Mouse (Mus musculus) hindbrain, embryonic 14.5 days (tissue): Measurements from ENCODE around the gene Stk10. TPM values are rescaled to one million over a fixed set of nuclear protein-coding genes. Genes with fewer than 3 reads are reported as not detected.

Experiments used
- ATAC-seq: fragments of 200-750 bp; cut with Nextera tagmentation; 2 replicates; pipeline ENCODE4 v1.8.0; 2017; ENCODE audit warnings: moderate number of reproducible peaks, mild to moderate bottlenecking, moderate TSS enrichment, moderate library complexity; ENCODE audit not compliant: low FRiP score
- DNase-seq: peaks from one replicate; pipeline ENCODE4 v3.0.0-alpha.2; 2015; ENCODE audit warnings: low spot score
- H3K27ac ChIP-seq: fragments of 300-500 bp; sonication (generic); 2 replicates; pipeline ENCODE4 v1.5.1; 2014; ENCODE audit warnings: mild to moderate bottlenecking, moderate library complexity
- H3K27me3 ChIP-seq: fragments of 300-500 bp; sonication (generic); 2 replicates; pipeline ENCODE4 v1.6.1; 2014; ENCODE audit warnings: mild to moderate bottlenecking, low read length, mixed read lengths; ENCODE audit not compliant: control insufficient read depth, insufficient read depth
- H3K36me3 ChIP-seq: fragments of 300-500 bp; sonication (generic); replicated peaks from 2 replicates; pipeline ENCODE4 v1.6.1; 2014; ENCODE audit not compliant: control insufficient read depth, insufficient read depth
- H3K4me1 ChIP-seq: fragments of 300-500 bp; sonication (generic); replicated peaks from 2 replicates; pipeline ENCODE4 v1.6.1; 2014; ENCODE audit warnings: antibody characterized with exemption, low read length, mixed read lengths; ENCODE audit not compliant: control insufficient read depth, insufficient read depth
- H3K4me2 ChIP-seq: fragments of 300-500 bp; sonication (generic); replicated peaks from 2 replicates; pipeline ENCODE4 v1.6.1; 2014; ENCODE audit warnings: mild to moderate bottlenecking, moderate library complexity
- H3K4me3 ChIP-seq: fragments of 300-500 bp; sonication (generic); replicated peaks from 2 replicates; pipeline ENCODE4 v1.5.1; 2014; ENCODE audit warnings: mild to moderate bottlenecking, low read length
- H3K9ac ChIP-seq: fragments of 300-500 bp; sonication (generic); 2 replicates; pipeline ENCODE4 v1.6.1; 2014
- H3K9me3 ChIP-seq: fragments of 300-500 bp; sonication (generic); 2 replicates; pipeline ENCODE4 v1.6.1; 2016; ENCODE audit warnings: low read length; ENCODE audit not compliant: control insufficient read depth
- WGBS: fragments of 180-500 bp; shearing (Covaris S2); extraction: QIAGEN DNeasy Blood & Tissue Kit; methylation state at CpG from one replicate; pipeline ENCODE4 v1.1.7; 2014; 5-methylcytosine and 5-hydroxymethylcytosine counted together
- polyA plus RNA-seq: library from polyadenylated mRNA; unstranded; fragments of >200 nt; fragmentation: Nextera tagmentation; extraction: Ambion mirVana; gene quantifications from 2 replicates; pipeline ENCODE4 v1.2.1, GENCODE M21; 2014

Gene Stk10
- polyA plus RNA-seq, 1 experiment from 2014 or later: 2.2 TPM

DNA sequence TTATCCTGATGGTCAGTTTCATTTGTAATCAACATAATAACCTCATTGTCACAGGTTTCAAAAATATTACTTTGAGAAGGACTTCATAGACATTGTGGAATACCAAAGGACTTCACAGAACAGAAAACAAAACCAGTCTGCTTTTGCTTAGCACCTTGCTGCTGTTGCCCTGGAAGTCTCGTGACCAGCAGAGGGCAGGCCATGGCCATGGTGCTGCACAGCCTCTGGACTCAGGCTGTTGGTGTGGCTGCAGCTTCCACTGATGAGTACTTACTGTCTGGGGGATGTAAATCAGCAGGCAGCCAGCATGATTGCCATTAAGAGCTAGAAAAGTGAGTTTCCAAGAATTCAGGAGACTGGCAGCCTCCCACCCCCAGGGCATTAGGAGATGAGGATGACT, 92.6 kb downstream of the Stk10 start:
- DNase-seq (no peak), ATAC-seq (no peak)
- H3K9ac ChIP-seq: no peak overlapping the region
- no peak overlapping the region for H3K27ac ChIP-seq
- WGBS: 63% methylated on average over 1 of the region's 1 CpGs
- H3K27me3 ChIP-seq: no peaks in the 10 kb centered on the region
- H3K9me3 ChIP-seq: no peaks in the 10 kb centered on the region
- no peaks in the 10 kb centered on the region for H3K36me3 ChIP-seq
- 0 out of 2 replicates have a peak, but pooled peaks cover 5% of the 10 kb centered on the region for H3K4me1 ChIP-seq
- H3K4me2 ChIP-seq: no peak overlapping the region
- H3K4me3 ChIP-seq: no peak overlapping the region

DNA sequence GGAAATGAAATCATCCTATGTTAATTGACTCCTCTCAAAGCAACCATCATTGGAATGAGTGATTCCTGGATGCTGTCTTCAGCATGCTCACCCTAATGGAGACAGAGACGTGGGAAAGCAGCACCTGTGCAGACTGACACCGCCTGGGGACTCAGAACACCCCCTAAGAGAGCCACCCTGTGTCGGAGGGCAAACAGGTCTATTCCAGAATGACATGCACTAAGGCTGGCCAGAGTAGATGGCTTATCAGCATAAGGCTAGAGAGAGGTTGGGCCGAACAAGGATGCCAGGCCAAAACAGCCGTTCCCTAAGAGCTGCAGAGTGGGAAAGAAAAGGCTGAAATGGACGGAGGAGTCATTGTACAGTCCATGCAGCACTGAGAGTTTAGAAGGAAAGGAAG, 93.0 kb downstream of the Stk10 start:
- Histone ChIP-seq H3K4me3 (no peak overlapping the region), H3K27ac (no peak overlapping the region), H3K27me3 (no peaks in the 10 kb centered on the region), H3K4me2 (no peak overlapping the region), H3K9ac (no peak overlapping the region), H3K36me3 (no peaks in the 10 kb centered on the region), H3K9me3 (no peaks in the 10 kb centered on the region), H3K4me1 (0 out of 2 replicates have a peak, but pooled peaks cover 5% of the 10 kb centered on the region)
- 83% methylated on average over 6 of the region's 6 CpGs for WGBS
- no peak for DNase-seq
- no peak for ATAC-seq

DNA sequence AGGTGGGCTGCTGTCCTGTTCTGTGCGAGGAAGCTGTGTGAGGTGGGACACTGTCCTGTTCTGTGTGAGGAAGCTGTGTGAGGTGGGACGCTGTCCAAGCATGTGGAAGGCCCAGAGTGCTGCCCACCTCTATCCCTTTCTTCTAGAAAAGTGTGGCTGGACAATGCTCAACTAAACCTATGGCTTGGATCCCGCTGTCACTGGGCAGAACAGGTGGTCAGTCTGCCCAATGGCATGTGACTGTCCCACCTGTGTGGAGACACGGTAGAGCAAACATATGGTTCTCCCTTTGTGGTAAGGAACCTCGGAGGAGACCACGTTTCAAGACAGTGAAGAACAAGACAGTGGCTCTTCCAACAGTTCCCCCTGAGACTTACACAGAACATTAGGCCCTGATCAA, 94.8 kb downstream of the Stk10 start:
- Histone ChIP-seq H3K36me3 (no peaks in the 10 kb centered on the region), H3K4me1 (0 out of 2 replicates have a peak, but pooled peaks cover 5% of the 10 kb centered on the region), H3K4me3 (no peak overlapping the region), H3K9ac (no peak overlapping the region), H3K27ac (no peak overlapping the region), H3K4me2 (no peak overlapping the region), H3K27me3 (no peaks in the 10 kb centered on the region), H3K9me3 (no peaks in the 10 kb centered on the region)
- no peak for ATAC-seq
- no peak for DNase-seq
- WGBS: 84% methylated on average over 6 of the region's 6 CpGs

DNA sequence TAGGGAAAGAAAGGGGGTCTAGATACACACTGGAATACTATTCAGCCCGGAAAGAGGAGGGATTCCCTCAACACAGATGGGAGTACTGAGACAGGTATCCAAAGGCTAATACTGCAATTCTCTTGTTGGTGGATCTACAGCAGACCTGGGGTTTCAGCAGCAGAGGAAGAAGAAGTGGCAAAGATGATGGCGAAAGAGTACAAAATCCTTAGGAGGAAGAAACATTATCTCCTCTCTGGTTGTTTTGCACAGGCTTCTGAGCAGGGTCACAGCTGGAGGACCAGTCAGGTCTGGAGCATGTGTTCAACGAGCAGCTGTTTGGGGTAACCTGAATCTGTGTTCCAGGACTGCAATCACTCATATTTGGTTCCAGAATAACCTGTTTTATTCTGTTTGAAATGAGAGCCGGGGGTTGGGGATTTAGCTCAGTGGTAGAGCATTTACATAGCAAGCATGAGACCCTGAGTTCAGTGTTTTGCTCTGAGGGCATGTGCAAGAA, 96.7 kb downstream of the Stk10 start:
- H3K9ac ChIP-seq: no peak overlapping the region
- DNase-seq (no peak), ATAC-seq (no peak)
- H3K4me2 ChIP-seq: no peak overlapping the region
- 91% methylated on average over 4 of the region's 4 CpGs for WGBS
- H3K4me1 ChIP-seq: no peaks in the 10 kb centered on the region
- no peaks in the 10 kb centered on the region for H3K27me3 ChIP-seq
- H3K4me3 ChIP-seq: no peak overlapping the region
- no peaks in the 10 kb centered on the region for H3K36me3 ChIP-seq
- no peak overlapping the region for H3K27ac ChIP-seq
- no peaks in the 10 kb centered on the region for H3K9me3 ChIP-seq

DNA sequence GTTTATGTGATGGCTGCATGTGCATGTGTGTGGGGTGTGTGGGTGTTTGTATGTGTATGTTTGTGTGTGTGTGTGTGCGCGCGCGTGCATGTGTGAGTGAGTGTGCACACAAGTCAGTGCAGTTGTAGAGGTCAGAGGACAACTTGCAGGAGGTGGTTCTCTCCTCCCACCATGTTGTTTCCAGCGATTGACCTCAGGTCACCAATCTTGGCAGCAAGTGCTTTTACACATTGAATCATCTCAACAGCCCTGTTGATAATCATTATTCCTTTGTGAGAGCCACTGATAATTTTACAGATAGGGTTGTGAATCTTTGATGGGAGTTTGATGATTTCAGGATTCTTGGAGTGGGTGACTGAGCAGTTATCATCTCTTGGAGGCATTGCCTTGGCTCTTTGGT, 99.6 kb downstream of the Stk10 start:
- H3K4me1 ChIP-seq: no peaks in the 10 kb centered on the region
- no peaks in the 10 kb centered on the region for H3K27me3 ChIP-seq
- H3K9ac ChIP-seq: no peak overlapping the region
- 98% methylated on average over 5 of the region's 5 CpGs for WGBS
- ATAC-seq: no peak
- no peak overlapping the region for H3K4me2 ChIP-seq
- no peak for DNase-seq
- H3K36me3 ChIP-seq: no peaks in the 10 kb centered on the region
- no peaks in the 10 kb centered on the region for H3K9me3 ChIP-seq
- H3K27ac ChIP-seq: no peak overlapping the region
- H3K4me3 ChIP-seq: no peak overlapping the region

DNA sequence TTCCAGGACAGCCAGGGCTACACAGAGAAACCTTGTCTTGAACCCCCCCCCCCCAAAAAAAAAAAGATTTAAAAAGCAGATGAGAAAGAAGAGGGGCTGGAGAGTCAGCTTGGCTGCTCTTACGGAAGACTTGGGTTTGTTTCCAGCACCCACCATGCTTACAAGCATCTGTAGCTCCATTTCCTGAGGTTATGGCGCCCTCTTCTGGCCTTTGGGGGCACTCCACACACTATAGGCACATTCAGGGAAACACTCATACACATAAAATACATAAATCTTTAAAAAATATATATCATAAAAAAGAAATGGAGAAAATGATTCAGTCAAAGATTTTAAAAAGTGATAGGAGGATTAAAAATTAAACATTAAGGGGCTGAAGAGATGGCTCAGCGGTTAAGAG, 100.4 kb downstream of the Stk10 start:
- Histone ChIP-seq H3K4me3 (no peak overlapping the region), H3K4me1 (no peaks in the 10 kb centered on the region), H3K4me2 (no peak overlapping the region), H3K9me3 (no peaks in the 10 kb centered on the region), H3K27ac (no peak overlapping the region), H3K36me3 (no peaks in the 10 kb centered on the region), H3K9ac (no peak overlapping the region), H3K27me3 (no peaks in the 10 kb centered on the region)
- WGBS: 73% methylated on average over 3 of the region's 3 CpGs
- DNase-seq (no peak), ATAC-seq (no peak)

DNA sequence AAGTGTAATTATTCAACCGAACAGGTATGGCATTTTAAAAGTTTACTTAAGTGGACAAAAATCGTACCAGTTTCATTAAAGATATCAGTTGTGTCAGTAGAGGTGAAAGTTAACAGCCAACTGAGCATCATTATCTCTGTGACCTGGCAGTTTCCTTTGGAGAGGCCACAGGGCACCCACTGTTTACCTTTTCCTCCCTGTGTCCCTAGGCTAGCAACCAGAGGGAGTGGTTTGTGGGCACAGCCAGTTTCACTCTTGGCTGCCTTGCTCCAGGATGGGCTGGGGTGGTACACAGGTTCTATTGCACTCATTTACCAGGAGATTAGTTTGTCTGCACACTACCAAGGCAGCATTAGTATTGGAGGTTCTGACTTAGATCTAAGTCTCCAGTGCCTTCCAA, 101.0 kb downstream of the Stk10 start:
- Histone ChIP-seq H3K9ac (no peak overlapping the region), H3K9me3 (no peaks in the 10 kb centered on the region), H3K27ac (no peak overlapping the region), H3K27me3 (no peaks in the 10 kb centered on the region), H3K4me1 (no peaks in the 10 kb centered on the region), H3K36me3 (no peaks in the 10 kb centered on the region), H3K4me3 (no peak overlapping the region), H3K4me2 (no peak overlapping the region)
- DNase-seq (no peak), ATAC-seq (no peak)
- WGBS: 92% methylated on average over 2 of the region's 2 CpGs

DNA sequence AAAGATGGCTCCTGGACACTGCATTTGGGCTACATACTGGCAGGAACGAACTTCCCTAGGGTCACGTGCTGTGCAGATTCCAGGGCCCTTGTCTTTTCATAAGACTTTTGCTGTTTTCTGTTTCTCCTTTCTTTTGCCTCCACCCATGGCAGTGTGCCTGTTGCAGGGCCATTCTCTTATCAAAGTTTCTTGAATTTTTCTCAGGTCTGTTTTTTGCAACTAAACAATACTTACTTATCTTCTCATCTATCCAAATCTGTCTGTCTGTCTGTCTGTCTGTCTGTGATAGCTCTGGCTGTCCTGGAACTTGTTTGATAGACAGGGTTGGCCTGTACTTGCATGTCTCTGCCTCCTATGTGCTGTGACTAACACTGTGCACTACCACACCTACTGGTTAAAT, 101.7 kb downstream of the Stk10 start:
- DNase-seq (no peak), ATAC-seq (no peak)
- no peak overlapping the region for H3K4me2 ChIP-seq
- H3K4me1 ChIP-seq: no peaks in the 10 kb centered on the region
- no peaks in the 10 kb centered on the region for H3K27me3 ChIP-seq
- 58% methylated on average over 2 of the region's 2 CpGs for WGBS
- H3K9me3 ChIP-seq: no peaks in the 10 kb centered on the region
- no peak overlapping the region for H3K9ac ChIP-seq
- H3K36me3 ChIP-seq: no peaks in the 10 kb centered on the region
- no peak overlapping the region for H3K27ac ChIP-seq
- H3K4me3 ChIP-seq: no peak overlapping the region

DNA sequence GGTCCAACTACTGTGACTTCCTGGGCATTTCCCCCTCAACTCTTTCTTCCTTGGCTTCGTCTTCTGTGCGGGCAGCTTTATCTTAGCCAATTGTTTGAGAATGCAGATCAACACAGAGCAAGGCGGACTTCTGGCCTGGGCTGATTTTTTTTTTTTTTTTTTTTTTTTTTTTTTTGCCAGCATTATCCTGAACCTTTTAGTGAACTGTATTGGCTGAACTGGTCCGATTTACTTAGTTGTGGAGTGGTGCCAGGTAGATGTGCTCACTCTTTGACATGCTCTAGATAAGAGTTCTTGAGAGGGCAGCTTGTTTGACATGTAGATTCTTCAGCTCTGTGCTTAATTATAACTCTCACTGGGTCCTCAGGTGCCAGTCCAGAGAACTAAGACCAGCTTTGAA, 103.2 kb downstream of the Stk10 start:
- Histone ChIP-seq H3K4me3 (no peak overlapping the region), H3K9ac (no peak overlapping the region), H3K27ac (no peak overlapping the region), H3K9me3 (no peaks in the 10 kb centered on the region), H3K27me3 (no peaks in the 10 kb centered on the region), H3K36me3 (no peaks in the 10 kb centered on the region), H3K4me2 (no peak overlapping the region), H3K4me1 (peaks cover 3% of the 10 kb centered on the region)
- DNase-seq (no peak), ATAC-seq (no peak)
- 86% methylated on average over 4 of the region's 4 CpGs for WGBS

DNA sequence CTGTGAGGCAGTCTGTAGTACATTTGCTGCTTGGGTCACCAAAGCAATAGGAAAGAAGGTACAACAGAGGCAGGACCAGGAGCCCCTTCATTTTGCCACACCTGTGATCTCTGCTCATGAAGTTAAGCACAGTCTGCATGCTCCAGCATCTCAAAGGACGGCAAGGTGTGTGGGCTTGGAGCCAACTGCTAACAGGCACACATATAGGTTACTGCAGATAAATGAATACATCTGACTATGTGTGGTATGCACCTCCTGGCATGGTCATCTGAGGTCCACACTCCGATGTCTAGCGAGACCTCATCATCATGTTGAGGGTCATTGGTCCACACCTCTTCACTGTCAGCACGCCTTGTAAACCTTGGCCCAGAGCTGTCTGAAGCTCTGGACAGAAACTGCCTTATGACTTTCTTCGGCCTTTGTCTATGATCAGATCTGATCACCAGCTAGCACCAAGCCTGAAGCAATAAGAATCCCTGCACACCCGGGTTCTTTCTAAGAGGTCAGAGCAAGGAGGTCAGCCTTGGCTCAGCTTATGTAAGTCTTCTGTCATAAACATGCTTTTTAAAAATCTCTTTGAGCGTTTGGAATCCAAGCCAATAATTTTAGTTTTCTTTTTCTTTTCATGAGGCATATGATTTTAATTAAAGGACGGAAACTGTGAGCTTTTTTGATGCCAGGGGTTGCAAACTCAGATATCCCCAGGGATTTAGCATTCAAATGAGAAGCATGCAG, 105.6 kb downstream of the Stk10 start:
- 82% methylated on average over 8 of the region's 8 CpGs for WGBS
- Histone ChIP-seq H3K27me3 (no peaks in the 10 kb centered on the region), H3K4me1 (peaks cover 9% of the 10 kb centered on the region), H3K9me3 (no peaks in the 10 kb centered on the region), H3K27ac (no peak overlapping the region), H3K4me3 (no peak overlapping the region), H3K9ac (no peak overlapping the region), H3K4me2 (no peak overlapping the region), H3K36me3 (no peaks in the 10 kb centered on the region)
- ATAC-seq: no peak
- DNase-seq: no peak
